Comparison of ENCODE assay signal across 8 mouse cellular contexts in the genomic region with DNA sequence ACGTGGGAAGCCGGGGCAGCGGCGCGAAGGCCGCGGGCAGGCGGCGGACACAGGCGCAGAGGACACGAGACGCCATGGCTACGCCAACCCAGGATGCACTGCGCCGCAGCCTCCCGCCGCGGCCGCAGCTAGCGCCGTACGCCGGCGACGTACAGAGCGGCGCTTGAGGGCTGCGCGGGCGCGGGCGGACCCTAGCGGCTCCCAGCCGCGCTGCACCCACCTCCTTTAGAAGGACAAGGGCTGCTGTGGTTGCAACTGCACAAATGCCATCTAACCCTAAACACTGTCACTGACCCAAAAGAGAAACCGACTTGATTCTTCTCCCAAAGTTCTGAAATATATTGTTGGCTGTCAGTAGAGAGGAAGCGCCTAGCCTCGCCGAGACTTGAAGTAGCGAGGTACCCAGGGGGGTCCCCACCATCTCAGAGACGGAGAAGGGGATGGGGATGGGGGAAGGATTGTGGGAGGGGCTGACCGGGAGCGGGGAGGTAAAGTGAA. TPM values are rescaled to one million over a fixed set of nuclear protein-coding genes. Genes with fewer than 3 reads are reported as not detected.
DNase-seq lines count a peak whose midpoint lies in the region; ATAC-seq and TF ChIP-seq lines count a peak whose summit lies in the region.

A gene (minus strand): TSS at position 140 of the 498 bp plus-strand sequence.

- H3K9me3 ChIP-seq in ES-Bruce4 (replicated peaks; ENCODE audit: control insufficient read depth, insufficient read depth, low read length, poor library complexity, severe bottlenecking), result no peaks in the 10 kb centered on the region
- H3K9me3 ChIP-seq in forebrain, embryonic 13.5 days (replicated peaks), result no peaks in the 10 kb centered on the region
- no peaks in the 10 kb centered on the region for H3K9me3 ChIP-seq in liver, postnatal 0 days (ENCODE audit: low read length)
- no peaks in the 10 kb centered on the region for H3K9me3 ChIP-seq in neural tube, embryonic 14.5 days (ENCODE audit: control insufficient read depth, low read length)

- no peak for TF ChIP-seq EP300 in ES-Bruce4 (IDR thresholded peaks at IDR 0.05; ENCODE audit: insufficient read depth, low read depth, low read length)
- TF ChIP-seq EP300 in liver, postnatal 0 days (IDR thresholded peaks at IDR 0.05; ENCODE audit: low read depth), result no peak

- no peaks in the 10 kb centered on the region for H3K4me1 ChIP-seq in ES-Bruce4 (ENCODE audit: control insufficient read depth, insufficient read depth, low read length)
- peaks cover 11% of the 10 kb centered on the region for H3K4me1 ChIP-seq in forebrain, embryonic 13.5 days
- H3K4me1 ChIP-seq in liver, postnatal 0 days (ENCODE audit: insufficient read depth), result peaks cover 9% of the 10 kb centered on the region
- H3K4me1 ChIP-seq in neural tube, embryonic 14.5 days (ENCODE audit: control insufficient read depth, insufficient read depth, low read length), result peaks cover 6% of the 10 kb centered on the region

- peak within 1 kb of the TSS; percentile 83 for H3K27ac ChIP-seq in ES-Bruce4 (ENCODE audit: insufficient read depth, low read length)
- H3K27ac ChIP-seq in forebrain, embryonic 13.5 days, result no peak within 1 kb of the TSS
- peak within 1 kb of the TSS; percentile 72 for H3K27ac ChIP-seq in liver, postnatal 0 days (ENCODE audit: low read depth)
- H3K27ac ChIP-seq in neural tube, embryonic 14.5 days (ENCODE audit: low read depth, low read length), result peak within 1 kb of the TSS; percentile 39; the same call in 1 of the 2 replicates

- no peak for TF ChIP-seq POLR2A in ES-Bruce4 (IDR thresholded peaks at IDR 0.05; ENCODE audit: insufficient read depth, low read length)

- peak within 1 kb of the TSS; percentile 94 for H3K4me3 ChIP-seq in ES-Bruce4 (ENCODE audit: low read depth, low read length)
- peak within 1 kb of the TSS; percentile 71 for H3K4me3 ChIP-seq in forebrain, embryonic 13.5 days
- H3K4me3 ChIP-seq in liver, postnatal 0 days (ENCODE audit: low read depth, low read length), result peak within 1 kb of the TSS; percentile 85
- H3K4me3 ChIP-seq in neural tube, embryonic 14.5 days (ENCODE audit: low read depth, low read length), result peak within 1 kb of the TSS; percentile 71

- intact Hi-C loops in heart, postnatal 10 days (cut with DNase I), result loop anchor here (2.0 kb wide), 1 partner anchor 67 kb away; no protein-coding TSS in a partner anchor

- peak; percentile 100 for ATAC-seq in forebrain, embryonic 13.5 days
- ATAC-seq in liver, postnatal 0 days, result peak; percentile 100
- peak; percentile 99 for ATAC-seq in neural tube, embryonic 14.5 days (ENCODE audit: low read depth)

- peak; percentile 88 for DNase-seq in c-Kit-positive CD71-positive TER-119-positive erythroid progenitor cells, embryonic 14.5 days (ENCODE audit: low spot score)
- DNase-seq in heart, postnatal 10 days, result peak; percentile 89 to 92
- peak; percentile 60 for DNase-seq in large intestine, adult 2 months (ENCODE audit: low read depth, low spot score)
- peak; percentile 89 for DNase-seq in liver, postnatal 0 days
- peak; percentile 89 for DNase-seq in testis, postnatal 10 days (ENCODE audit: low spot score)

- H3K27me3 ChIP-seq in ES-Bruce4 (ENCODE audit: control insufficient read depth, insufficient read depth, low read length, poor library complexity, severe bottlenecking), result no peaks in the 10 kb centered on the region
- no peaks in the 10 kb centered on the region for H3K27me3 ChIP-seq in forebrain, embryonic 13.5 days
- no peaks in the 10 kb centered on the region for H3K27me3 ChIP-seq in liver, postnatal 0 days (ENCODE audit: insufficient read depth, low read length)
- no peaks in the 10 kb centered on the region for H3K27me3 ChIP-seq in neural tube, embryonic 14.5 days (ENCODE audit: control insufficient read depth, insufficient read depth, low read length)

- peak within 1 kb of the TSS; percentile 77 for H3K4me2 ChIP-seq in forebrain, embryonic 13.5 days
- H3K4me2 ChIP-seq in liver, postnatal 0 days (ENCODE audit: low read depth, low read length), result peak within 1 kb of the TSS; percentile 80
- peak within 1 kb of the TSS; percentile 64 for H3K4me2 ChIP-seq in neural tube, embryonic 14.5 days (ENCODE audit: low read depth, low read length)

- under 1% methylated on average over 40 of the region's 43 CpGs for WGBS in forebrain, embryonic 13.5 days
- 1% methylated on average over 43 of the region's 43 CpGs for WGBS in large intestine, adult 2 months
- under 1% methylated on average over 28 of the region's 43 CpGs for WGBS in liver, postnatal 0 days (ENCODE audit: insufficient replicate concordance)
- WGBS in neural tube, embryonic 14.5 days, result under 1% methylated on average over 36 of the region's 43 CpGs

- TF ChIP-seq CTCF in ES-Bruce4 (IDR thresholded peaks at IDR 0.05; ENCODE audit: low read depth, low read length), result peak; percentile 64
- peak; percentile 82 for TF ChIP-seq CTCF in liver, postnatal 0 days (IDR thresholded peaks at IDR 0.05; ENCODE audit: low read depth)

- H3K9ac ChIP-seq in ES-Bruce4 (ENCODE audit: low read depth, poor library complexity, severe bottlenecking), result peak within 1 kb of the TSS; percentile 93
- peak within 1 kb of the TSS; percentile 84 for H3K9ac ChIP-seq in forebrain, embryonic 13.5 days
- H3K9ac ChIP-seq in liver, postnatal 0 days (replicated peaks), result peak within 1 kb of the TSS; percentile 90
- H3K9ac ChIP-seq in neural tube, embryonic 14.5 days (replicated peaks; ENCODE audit: low read depth, low read length), result peak within 1 kb of the TSS; percentile 82

- peaks cover 20% of the 10 kb centered on the region for H3K36me3 ChIP-seq in ES-Bruce4 (ENCODE audit: control insufficient read depth, insufficient read depth, low read length, poor library complexity, severe bottlenecking)
- H3K36me3 ChIP-seq in forebrain, embryonic 13.5 days (ENCODE audit: poor library complexity, severe bottlenecking), result peaks cover 22% of the 10 kb centered on the region
- H3K36me3 ChIP-seq in liver, postnatal 0 days (replicated peaks; ENCODE audit: insufficient read depth, low read length), result peaks cover 12% of the 10 kb centered on the region
- H3K36me3 ChIP-seq in neural tube, embryonic 14.5 days (ENCODE audit: control insufficient read depth, insufficient read depth, low read length), result peaks cover 6% of the 10 kb centered on the region; the same call in 1 of the 2 replicates

RNA-seq across cellular contexts. Expression of the gene that starts here (rescaled TPM):
- 262 and 271 TPM in 2 replicates for polyA plus RNA-seq in ES-Bruce4 (2011; ENCODE audit: insufficient read depth, insufficient read length, low read depth, missing spikeins)
- 653 and 663 TPM in 2 replicates for polyA plus RNA-seq in forebrain, embryonic 13.5 days (2015; fragmentation: Nextera tagmentation; extraction: Ambion mirVana)
- 1,000 to 10,000 TPM; 1,393 to 1,403 TPM for total RNA-seq in heart, postnatal 10 days (2021)
- 242 and 372 TPM in 2 replicates for polyA plus RNA-seq in large intestine, adult 2 months (2012; rRNA removed)
- polyA plus RNA-seq in liver, postnatal 0 days (2015; fragmentation: Nextera tagmentation; extraction: Ambion mirVana), result 554 and 564 TPM in 2 replicates
- polyA plus RNA-seq in neural tube, embryonic 14.5 days (2014; fragmentation: Nextera tagmentation; extraction: Ambion mirVana), result 725 and 732 TPM in 2 replicates
